Mouse (Mus musculus): ENCODE measurements around the gene Slc35f3. TPM values are rescaled to one million over a fixed set of nuclear protein-coding genes. Genes with fewer than 3 reads are reported as not detected.

The Slc35f3 gene
- polyA plus RNA-seq (2015; fragmentation: Nextera tagmentation; extraction: Ambion mirVana), result 4.8 and 5.3 TPM in 2 replicates

DNA sequence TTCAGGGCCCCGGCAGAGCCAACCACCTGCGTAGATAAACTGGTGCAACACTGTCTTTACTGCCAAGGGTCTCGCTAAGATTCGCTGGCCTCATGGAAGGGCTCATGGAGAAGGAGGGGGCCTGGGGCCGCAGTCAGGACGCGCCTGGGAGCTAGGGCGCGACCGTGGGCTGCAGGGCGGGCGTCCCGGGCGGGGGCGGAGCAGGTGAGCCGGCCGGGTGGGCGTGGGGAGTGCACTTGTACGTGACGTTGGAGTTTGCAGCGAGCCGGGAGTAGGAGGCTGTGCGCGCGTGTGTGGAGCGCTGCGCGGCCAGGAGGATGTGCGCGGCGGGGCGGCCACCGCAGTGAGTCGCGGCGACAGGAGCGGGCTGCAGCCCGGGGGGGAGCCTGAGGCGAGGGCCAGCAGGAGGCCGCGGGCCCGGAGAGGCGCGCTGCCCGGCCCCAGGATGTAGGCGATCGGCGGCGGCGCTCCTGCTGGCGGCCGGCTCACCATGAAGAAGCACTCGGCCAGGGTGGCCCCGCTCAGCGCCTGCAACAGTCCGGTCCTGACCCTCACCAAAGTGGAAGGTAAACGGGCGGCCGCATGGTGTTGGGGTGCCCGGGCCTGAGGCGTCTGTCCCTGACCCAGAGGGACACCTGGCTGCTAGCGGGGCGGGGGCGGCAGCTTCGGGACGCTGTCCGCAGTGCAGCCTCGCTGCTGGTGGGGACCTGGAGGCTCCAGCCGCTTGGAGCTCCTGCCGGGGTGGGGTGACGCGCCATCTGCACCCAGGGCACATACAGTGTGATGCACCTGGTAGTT lies at the start of gene Slc35f3:
Gene Slc35f3, plus strand, starts transcription at position 263 of the 798 bp plus-strand sequence.
- no peak within 1 kb of the TSS for H3K27ac ChIP-seq (replicated peaks)
- 1% methylated on average over 71 of the region's 72 CpGs for WGBS

DNA sequence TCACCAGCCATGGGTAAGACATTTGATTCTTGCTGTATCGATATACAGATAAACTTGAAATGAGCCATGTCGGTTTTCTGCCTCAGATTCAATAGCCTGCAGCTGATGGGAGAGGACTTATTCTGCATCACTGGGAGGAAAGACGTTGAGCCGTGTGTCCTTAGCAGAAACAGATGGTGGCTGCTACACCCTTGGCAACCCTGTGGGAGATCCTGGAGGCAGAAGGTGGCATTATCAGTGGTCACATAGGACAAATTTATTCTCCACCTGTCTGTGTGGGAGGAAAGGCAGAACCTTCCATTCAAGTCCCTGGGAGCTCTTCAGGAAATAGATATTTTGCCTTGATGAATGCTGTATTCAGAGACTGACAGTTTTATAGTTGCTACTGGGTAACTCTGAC lies 47.9 kb upstream of the Slc35f3 start:
- Histone ChIP-seq H3K9ac (replicated peaks) (no peak overlapping the region), H3K4me3 (replicated peaks) (no peak overlapping the region), H3K4me1 (no peaks in the 10 kb centered on the region), H3K36me3 (no peaks in the 10 kb centered on the region), H3K9me3 (replicated peaks) (no peaks in the 10 kb centered on the region), H3K27me3 (replicated peaks) (no peaks in the 10 kb centered on the region), H3K27ac (replicated peaks) (no peak overlapping the region), H3K4me2 (no peak overlapping the region)
- 60% methylated on average over 4 of the region's 4 CpGs for WGBS
- ATAC-seq (ENCODE audit: low FRiP score), result no peak

More for the DNA sequence above, at the start of gene Slc35f3:
- peak within 1 kb of the TSS; percentile 53 for H3K4me3 ChIP-seq (replicated peaks)
- peak within 1 kb of the TSS; percentile 64 for H3K9ac ChIP-seq (replicated peaks)
- H3K4me1 ChIP-seq, result peaks cover 16% of the 10 kb centered on the region
- peak within 1 kb of the TSS; percentile 89 for H3K4me2 ChIP-seq
- peaks cover 10% of the 10 kb centered on the region for H3K27me3 ChIP-seq (replicated peaks)
- no peaks in the 10 kb centered on the region for H3K9me3 ChIP-seq (replicated peaks)
- peak; percentile 81 for ATAC-seq (ENCODE audit: low FRiP score)
- no peaks in the 10 kb centered on the region for H3K36me3 ChIP-seq

DNA sequence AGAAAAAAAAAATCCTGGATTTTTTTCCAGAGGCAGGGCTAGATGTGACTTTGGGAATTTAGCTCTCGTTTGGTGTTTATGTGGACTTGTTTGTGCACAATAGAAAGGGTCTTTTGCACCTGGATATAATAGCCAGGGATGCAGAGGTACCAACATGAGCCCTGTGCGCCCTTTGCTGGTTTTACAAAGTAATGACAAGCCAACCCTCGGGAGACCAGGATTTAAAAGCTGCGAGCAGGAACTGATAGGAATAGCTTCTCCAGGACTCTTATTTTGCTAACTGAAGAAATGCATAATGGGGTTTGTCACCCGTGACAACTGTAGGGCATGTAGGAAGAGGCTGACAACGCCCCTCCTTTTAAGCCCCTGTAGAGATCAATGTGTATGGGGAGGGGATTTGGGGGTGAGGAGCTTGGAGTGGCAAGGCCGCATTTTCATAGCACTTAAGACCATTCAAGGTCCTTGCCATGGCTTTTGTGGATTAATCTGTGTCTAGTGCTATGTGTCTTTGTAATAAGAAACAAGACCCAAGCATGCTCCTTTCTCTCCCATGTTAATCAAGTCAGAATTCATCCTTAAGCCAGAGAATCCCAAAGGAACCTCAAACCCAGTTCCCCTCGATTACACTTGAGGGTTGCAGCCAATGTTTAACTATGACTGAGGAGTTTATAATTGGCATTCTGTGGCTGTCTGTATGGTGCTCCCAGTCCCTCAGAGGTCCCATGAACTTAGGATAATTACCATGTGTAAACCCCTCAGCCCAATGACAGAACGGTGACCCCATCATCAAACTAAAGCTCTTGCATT lies 41.6 kb upstream of the Slc35f3 start:
- Histone ChIP-seq H3K4me3 (replicated peaks) (no peak overlapping the region), H3K4me2 (no peak overlapping the region), H3K9me3 (replicated peaks) (no peaks in the 10 kb centered on the region), H3K27ac (replicated peaks) (no peak overlapping the region), H3K4me1 (peaks cover 5% of the 10 kb centered on the region), H3K36me3 (no peaks in the 10 kb centered on the region), H3K27me3 (replicated peaks) (peaks cover 7% of the 10 kb centered on the region; the same call in 1 of the 2 replicates), H3K9ac (replicated peaks) (no peak overlapping the region; the same call in 1 of the 2 replicates)
- no peak for ATAC-seq (ENCODE audit: low FRiP score)
- WGBS, result 35% methylated on average over 9 of the region's 9 CpGs

DNA sequence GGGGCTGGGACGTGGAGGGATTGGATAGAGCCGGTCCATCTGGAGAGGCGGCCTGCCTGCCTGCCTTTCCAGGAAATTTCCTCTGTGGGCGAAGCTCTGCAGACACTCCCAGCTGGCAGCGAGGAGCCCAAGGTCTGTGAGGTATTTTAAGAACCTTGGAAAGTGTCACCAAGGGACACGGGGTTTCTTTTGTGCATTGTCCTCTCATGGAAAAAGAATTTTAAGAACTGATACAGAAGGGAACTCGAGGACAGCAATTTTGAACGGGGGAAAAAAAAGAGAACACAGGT lies 41.0 kb upstream of the Slc35f3 start:
- H3K4me2 ChIP-seq, result no peak overlapping the region
- no peak overlapping the region for H3K4me3 ChIP-seq (replicated peaks)
- no peaks in the 10 kb centered on the region for H3K9me3 ChIP-seq (replicated peaks)
- no peaks in the 10 kb centered on the region for H3K36me3 ChIP-seq
- H3K27ac ChIP-seq (replicated peaks), result no peak overlapping the region
- H3K4me1 ChIP-seq, result peaks cover 5% of the 10 kb centered on the region
- 64% methylated on average over 8 of the region's 8 CpGs for WGBS
- H3K9ac ChIP-seq (replicated peaks), result no peak overlapping the region
- H3K27me3 ChIP-seq (replicated peaks), result peaks cover 7% of the 10 kb centered on the region; the same call in 1 of the 2 replicates
- ATAC-seq (ENCODE audit: low FRiP score), result no peak

DNA sequence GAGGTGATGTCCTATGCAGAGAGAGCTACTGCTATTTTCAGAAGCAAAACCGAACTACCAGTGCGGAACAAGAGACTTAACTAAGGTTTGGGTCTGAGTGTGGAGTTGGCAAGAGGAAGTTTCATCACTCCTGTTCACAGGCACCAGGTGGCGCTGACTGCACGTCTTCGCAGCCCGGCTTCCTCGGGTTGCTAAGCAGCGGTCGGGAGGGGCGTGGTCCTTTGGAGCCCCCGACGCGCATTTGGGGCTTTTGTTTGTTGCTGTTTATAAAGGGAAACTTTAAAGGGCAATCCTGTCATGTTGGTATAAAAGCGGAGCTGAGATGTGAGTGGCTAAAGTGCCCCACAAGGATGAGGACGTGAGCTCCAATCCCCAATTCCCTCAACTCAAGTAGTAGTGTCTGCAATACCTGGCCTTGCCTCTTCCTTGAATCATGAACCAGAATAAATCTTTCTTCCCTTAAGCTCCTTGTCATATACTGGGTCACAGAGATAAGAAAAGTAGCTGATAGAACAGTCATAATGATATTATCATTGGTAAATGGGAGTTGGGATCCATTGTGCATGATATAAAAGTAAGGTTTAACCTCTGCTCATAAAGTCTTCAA lies 40.1 kb upstream of the Slc35f3 start:
- no peak overlapping the region for H3K27ac ChIP-seq (replicated peaks)
- no peak overlapping the region for H3K9ac ChIP-seq (replicated peaks)
- H3K4me3 ChIP-seq (replicated peaks), result peak overlapping the region; percentile 31
- H3K27me3 ChIP-seq (replicated peaks), result peaks cover 7% of the 10 kb centered on the region; the same call in 1 of the 2 replicates
- H3K4me1 ChIP-seq, result peaks cover 5% of the 10 kb centered on the region
- ATAC-seq (ENCODE audit: low FRiP score), result peak; percentile 69; the same call in 1 of the 2 replicates
- no peaks in the 10 kb centered on the region for H3K36me3 ChIP-seq
- H3K4me2 ChIP-seq, result peak overlapping the region; percentile 57
- 3% methylated on average over 15 of the region's 15 CpGs for WGBS
- no peaks in the 10 kb centered on the region for H3K9me3 ChIP-seq (replicated peaks)

DNA sequence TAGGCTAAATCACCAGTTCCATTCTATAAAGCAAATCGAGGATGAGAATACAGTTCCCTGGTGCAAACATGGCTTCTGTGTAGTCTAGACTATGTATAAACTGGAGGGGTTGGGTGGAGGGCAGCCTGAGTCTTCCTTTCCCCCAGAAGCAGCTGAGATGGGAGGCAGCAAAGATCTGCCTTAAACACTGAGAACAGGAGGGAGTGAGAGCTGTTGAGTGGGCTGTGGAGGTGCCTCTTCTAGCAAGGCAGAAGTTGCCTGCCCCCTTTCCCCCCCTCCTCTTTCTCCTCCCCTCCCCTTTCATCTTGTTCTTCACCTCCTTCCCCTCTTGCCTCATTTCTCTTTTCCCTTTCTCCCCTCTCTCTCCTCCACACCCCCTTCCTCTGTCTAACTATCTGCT lies 33.2 kb upstream of the Slc35f3 start:
- Histone ChIP-seq H3K9ac (replicated peaks) (no peak overlapping the region), H3K4me3 (replicated peaks) (no peak overlapping the region), H3K27me3 (replicated peaks) (no peaks in the 10 kb centered on the region), H3K4me1 (0 out of 2 replicates have a peak, but pooled peaks cover 2% of the 10 kb centered on the region), H3K36me3 (no peaks in the 10 kb centered on the region), H3K9me3 (replicated peaks) (no peaks in the 10 kb centered on the region), H3K4me2 (no peak overlapping the region), H3K27ac (replicated peaks) (no peak overlapping the region)
- WGBS, result 66% methylated on average over 1 of the region's 1 CpGs
- ATAC-seq (ENCODE audit: low FRiP score), result no peak

DNA sequence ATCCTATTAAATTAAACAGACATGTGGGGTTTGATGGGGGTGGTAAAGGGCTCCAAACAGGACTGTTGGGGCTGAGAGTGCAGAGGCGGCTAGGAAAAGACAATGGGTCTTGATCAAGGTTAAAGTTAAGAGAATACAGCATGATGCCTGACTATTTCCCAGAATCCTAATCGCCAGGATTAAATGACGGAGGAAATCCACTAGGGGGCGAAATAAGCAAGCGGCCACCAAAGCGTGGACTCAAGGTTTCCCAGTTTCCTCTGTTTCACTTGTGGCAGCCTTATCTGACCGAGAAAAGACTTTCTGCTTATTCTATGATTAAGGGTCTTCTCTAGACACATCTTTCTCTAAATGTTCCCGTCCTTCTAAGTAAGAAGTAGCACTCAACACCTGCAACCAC lies 31.2 kb upstream of the Slc35f3 start:
- Histone ChIP-seq H3K4me1 (no peaks in the 10 kb centered on the region), H3K4me3 (replicated peaks) (no peak overlapping the region), H3K27ac (replicated peaks) (no peak overlapping the region), H3K9me3 (replicated peaks) (no peaks in the 10 kb centered on the region), H3K36me3 (no peaks in the 10 kb centered on the region), H3K4me2 (no peak overlapping the region), H3K9ac (replicated peaks) (no peak overlapping the region), H3K27me3 (replicated peaks) (no peaks in the 10 kb centered on the region)
- no peak for ATAC-seq (ENCODE audit: low FRiP score)
- 39% methylated on average over 8 of the region's 8 CpGs for WGBS

DNA sequence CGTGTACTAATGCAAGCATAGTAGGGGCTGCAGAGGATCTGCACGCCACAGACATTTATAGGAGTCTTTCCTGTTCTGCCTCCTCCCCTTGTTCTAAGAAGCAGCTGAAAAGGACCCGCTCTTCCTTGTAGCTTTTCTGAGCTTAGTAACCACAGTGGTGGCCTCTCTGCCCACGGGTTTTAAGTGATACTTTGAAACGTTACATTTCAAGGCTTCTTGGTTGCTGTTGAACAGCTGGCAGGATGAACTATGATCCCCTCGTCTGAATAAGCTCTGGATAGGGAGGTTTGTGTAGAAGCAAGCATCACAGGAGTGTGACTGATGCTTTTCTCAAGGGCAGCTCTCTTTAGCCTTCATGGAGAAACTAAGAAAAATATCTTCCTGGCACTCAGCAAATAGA lies 28.6 kb upstream of the Slc35f3 start:
- H3K4me1 ChIP-seq, result no peaks in the 10 kb centered on the region
- ATAC-seq (ENCODE audit: low FRiP score), result no peak

DNA sequence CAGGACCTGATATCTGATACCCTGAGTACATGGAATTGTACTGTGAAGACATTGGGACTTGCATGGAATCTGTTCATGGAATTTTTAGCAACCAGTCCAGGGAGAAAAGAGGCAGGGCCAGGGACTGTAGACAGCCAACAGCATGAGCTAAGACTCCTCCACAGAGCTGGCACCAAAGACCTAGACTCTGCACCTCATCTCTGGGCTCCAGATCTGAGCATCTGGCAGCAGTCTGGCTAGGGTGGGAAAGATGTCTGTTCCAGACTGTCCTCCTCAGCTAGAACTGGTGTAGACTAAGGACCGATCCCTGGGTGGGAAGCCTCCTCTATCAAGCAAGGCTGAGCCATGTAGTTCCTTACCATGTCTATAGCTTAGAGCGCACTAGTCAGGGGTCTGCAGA lies 25.9 kb upstream of the Slc35f3 start:
- Histone ChIP-seq H3K9me3 (replicated peaks) (no peaks in the 10 kb centered on the region), H3K4me1 (no peaks in the 10 kb centered on the region), H3K4me2 (no peak overlapping the region), H3K27me3 (replicated peaks) (no peaks in the 10 kb centered on the region), H3K27ac (replicated peaks) (no peak overlapping the region), H3K36me3 (no peaks in the 10 kb centered on the region), H3K4me3 (replicated peaks) (no peak overlapping the region), H3K9ac (replicated peaks) (no peak overlapping the region)
- 98% methylated on average over 2 of the region's 2 CpGs for WGBS
- ATAC-seq (ENCODE audit: low FRiP score), result no peak

More for the DNA sequence above, 28.6 kb upstream of the Slc35f3 start:
- H3K4me2 ChIP-seq, result no peak overlapping the region
- H3K9ac ChIP-seq (replicated peaks), result no peak overlapping the region
- no peaks in the 10 kb centered on the region for H3K9me3 ChIP-seq (replicated peaks)
- 58% methylated on average over 6 of the region's 6 CpGs for WGBS
- no peak overlapping the region for H3K4me3 ChIP-seq (replicated peaks)
- H3K36me3 ChIP-seq, result no peaks in the 10 kb centered on the region
- H3K27ac ChIP-seq (replicated peaks), result no peak overlapping the region
- H3K27me3 ChIP-seq (replicated peaks), result no peaks in the 10 kb centered on the region

DNA sequence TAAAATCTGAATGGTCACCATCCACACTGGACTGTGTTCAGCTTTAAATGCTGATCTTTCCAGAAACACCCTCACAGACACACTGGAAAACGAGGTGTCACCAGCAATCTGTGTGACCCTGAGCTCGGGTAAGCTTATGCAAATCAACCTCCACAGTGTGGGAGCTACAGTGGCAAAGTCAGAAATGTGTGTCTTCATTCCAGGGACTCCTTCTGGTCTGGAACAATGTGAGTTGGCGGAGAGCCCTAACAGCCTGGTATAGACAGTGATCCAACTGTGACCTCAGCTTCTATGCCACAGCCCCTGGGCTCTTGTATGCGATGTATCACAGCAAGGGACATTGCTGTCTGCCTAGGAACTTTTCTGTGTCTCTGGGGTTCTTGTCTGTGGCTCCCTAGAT lies 25.3 kb upstream of the Slc35f3 start:
- no peak for ATAC-seq (ENCODE audit: low FRiP score)
- 64% methylated on average over 4 of the region's 4 CpGs for WGBS
- H3K36me3 ChIP-seq, result no peaks in the 10 kb centered on the region

DNA sequence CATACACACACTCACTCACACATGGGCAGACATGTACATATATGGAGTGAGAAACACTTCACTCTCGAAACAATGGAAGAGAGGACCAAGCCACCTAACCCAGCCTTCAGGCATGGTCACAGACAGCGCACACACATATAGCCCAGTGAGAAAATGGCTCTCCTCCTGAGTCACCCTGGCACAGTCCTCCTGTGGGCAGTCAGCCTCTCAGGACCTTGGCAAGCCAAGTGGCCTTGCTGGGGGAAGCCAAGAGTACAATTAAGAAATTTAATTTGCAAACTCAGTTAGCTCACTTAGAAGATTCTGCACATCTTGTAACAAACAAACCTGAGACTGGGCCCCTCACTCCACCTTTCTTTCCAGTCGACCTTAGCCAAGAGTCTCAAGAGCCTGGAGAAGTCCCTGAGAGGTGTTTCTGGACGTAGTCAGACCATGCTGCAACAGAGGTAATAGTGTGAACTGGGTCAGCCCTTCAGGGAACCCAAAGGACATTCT lies 23.4 kb upstream of the Slc35f3 start:
- Histone ChIP-seq H3K4me2 (no peak overlapping the region), H3K27me3 (replicated peaks) (no peaks in the 10 kb centered on the region), H3K9me3 (replicated peaks) (no peaks in the 10 kb centered on the region), H3K27ac (replicated peaks) (no peak overlapping the region), H3K4me3 (replicated peaks) (no peak overlapping the region), H3K36me3 (no peaks in the 10 kb centered on the region), H3K9ac (replicated peaks) (no peak overlapping the region), H3K4me1 (no peaks in the 10 kb centered on the region)
- ATAC-seq (ENCODE audit: low FRiP score), result no peak
- 69% methylated on average over 4 of the region's 4 CpGs for WGBS

More for the DNA sequence above, 25.3 kb upstream of the Slc35f3 start:
- Histone ChIP-seq H3K9ac (replicated peaks) (no peak overlapping the region), H3K4me1 (no peaks in the 10 kb centered on the region), H3K4me3 (replicated peaks) (no peak overlapping the region), H3K27me3 (replicated peaks) (no peaks in the 10 kb centered on the region), H3K9me3 (replicated peaks) (no peaks in the 10 kb centered on the region), H3K27ac (replicated peaks) (no peak overlapping the region), H3K4me2 (no peak overlapping the region)

Measured in neural tube, embryonic 15.5 days (tissue).